Mouse (Mus musculus): ENCODE results near the gene Fbxo9.

Fbxo9 gene

DNA sequence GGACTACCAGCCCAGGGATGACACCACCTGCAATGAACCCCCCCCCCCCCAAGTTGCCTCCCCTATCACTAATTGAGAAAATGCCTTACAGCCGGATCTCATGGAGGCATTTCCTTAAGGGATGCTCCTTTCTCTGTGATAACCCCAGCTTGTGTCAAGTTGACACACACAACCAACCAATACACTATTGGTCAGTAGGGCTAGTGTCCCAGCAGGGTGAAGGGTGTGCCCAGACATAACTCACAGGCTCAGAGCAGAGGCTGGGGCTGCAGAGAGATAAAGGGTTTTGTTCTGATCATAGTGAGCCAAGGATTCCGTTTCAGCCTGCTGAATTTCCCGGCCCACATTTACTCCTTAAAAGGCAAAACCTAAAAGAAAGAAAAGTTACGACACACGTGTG is 38.4 kb downstream of the Fbxo9 start:
- no peak for DNase-seq (ENCODE audit: low spot score in 2 of 2)

GRCm38 (mm10) chr9:78064121-78064520 is 44.7 kb downstream of the Fbxo9 start:
- DNase-seq (ENCODE audit: low spot score in 2 of 2): no peak

- no peak for DNase-seq (ENCODE audit: low spot score in 2 of 2)
These were observed 46.5 kb downstream of the Fbxo9 start for GRCm38 (mm10) chr9:78062392-78062791.

GRCm38 (mm10) chr9:78059525-78060120 is 49.2 kb downstream of the Fbxo9 start:
- DNase-seq (ENCODE audit: low spot score in 2 of 2): no peak

DNA sequence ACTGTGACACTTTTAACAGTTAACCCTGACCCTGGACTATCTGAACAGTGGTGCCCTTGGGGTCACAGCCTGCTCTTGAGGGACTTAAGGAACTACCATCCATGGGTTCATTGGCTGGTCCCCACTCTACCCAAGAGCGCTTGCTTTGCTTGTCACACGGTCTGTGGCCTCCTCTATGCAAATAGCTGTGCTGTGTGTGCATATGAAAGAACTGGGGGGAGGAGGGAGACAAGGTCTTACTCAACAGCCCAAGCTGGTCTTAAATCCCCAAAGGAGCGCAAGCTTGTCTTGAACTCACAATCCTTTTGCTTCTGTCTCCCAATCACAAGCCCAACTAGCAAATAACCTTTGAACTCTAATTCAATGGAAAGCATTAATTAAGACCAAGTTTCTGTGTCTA is 54.6 kb downstream of the Fbxo9 start:
- DNase-seq (ENCODE audit: low spot score in 2 of 2): no peak

DNA sequence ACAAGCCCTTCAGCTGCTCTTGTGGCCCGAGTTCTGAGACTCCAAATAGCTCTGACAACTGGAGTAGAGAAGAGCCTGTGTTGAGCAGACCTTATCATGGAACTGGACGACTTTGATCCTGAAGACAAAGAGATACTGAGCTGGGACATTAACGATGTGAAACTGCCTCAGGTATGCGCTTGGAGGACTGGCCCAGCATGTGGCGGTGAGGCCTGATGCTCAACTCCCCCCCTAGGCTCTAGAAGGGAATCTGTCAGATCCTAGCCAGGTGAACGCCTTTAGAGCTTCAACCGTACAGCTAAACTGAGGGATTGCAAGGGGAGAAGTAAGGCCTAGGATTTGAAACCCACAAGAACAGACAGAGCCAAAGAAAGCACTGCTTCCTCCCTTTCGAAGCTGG is 55.0 kb downstream of the Fbxo9 start:
- no peak for DNase-seq (ENCODE audit: low spot score in 2 of 2)

GRCm38 (mm10) chr9:78051677-78052076 is 57.2 kb downstream of the Fbxo9 start, which contains the start of gene Gcm1:
Gcm1 (plus strand) TSS chr9:78051924.
- no peak for DNase-seq (ENCODE audit: low spot score in 2 of 2)

- DNase-seq (ENCODE audit: low spot score in 2 of 2): no peak
These were observed 58.4 kb downstream of the Fbxo9 start for GRCm38 (mm10) chr9:78050452-78050970.

DNA sequence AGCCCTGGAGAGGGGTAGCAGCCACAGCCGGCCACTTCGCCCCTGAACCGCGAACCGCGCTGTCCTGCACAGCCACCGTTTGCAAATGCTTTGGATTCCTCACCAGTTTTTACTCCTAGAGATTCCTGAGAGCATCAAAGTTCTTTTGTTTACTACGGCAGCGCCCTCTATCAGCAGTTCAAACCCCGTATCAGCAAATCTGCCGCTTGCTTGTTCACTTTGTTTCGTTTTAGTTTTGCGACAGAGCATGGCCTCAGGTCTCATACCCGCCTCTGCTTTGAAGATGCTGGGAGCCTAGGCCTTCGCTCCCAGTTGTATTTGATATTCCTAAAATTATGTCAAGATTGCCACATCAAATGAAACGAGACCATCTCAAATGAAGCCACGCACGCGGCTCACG is 62.1 kb downstream of the Fbxo9 start:
- no peak for DNase-seq (ENCODE audit: low spot score in 2 of 2)

DNA sequence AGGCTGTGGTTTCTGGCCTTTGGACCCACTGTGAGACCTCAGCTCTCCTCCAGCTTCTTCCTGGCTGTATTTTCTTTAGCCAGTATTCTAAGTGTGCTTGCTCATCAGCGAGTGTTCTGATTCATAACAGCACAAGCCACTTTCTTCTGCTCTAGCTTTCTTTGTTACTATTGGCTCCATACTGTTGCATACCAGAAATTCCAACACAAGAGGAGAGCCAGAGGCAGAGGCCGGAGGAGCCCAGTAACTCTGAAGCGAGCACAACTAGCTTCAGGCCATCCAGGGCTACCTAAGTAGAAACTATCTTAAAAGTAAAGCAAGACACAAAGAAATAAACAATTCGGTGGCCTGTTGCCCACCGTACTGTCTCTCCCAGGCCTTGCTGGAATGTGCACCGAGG is 63.7 kb downstream of the Fbxo9 start:
- DNase-seq (ENCODE audit: low spot score in 2 of 2): no peak

- peak; percentile 61 to 75 for DNase-seq (ENCODE audit: low spot score in 2 of 2)
These were observed 69.9 kb downstream of the Fbxo9 start for GRCm38 (mm10) chr9:78038755-78039489.

DNA sequence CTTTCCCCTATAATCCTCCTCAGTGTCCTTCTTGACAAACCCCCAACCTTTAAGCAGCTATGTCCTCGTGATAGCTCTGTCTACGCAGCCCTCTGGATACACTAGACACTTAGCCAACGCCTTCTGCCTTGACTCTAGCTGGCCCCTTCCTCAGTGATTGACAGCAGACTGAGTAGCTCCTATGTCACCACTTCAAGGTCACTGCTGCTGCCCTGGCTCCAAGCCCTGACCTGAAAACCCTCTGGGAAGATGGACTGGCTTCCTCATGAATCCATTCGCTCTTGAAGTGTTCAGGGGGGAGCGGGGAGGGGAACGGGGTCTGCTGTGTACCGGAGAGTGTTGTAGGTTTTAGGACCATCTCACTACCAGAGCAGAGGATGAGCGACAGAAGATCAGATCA is 73.0 kb downstream of the Fbxo9 start:
- DNase-seq (ENCODE audit: low spot score in 2 of 2): no peak

DNA sequence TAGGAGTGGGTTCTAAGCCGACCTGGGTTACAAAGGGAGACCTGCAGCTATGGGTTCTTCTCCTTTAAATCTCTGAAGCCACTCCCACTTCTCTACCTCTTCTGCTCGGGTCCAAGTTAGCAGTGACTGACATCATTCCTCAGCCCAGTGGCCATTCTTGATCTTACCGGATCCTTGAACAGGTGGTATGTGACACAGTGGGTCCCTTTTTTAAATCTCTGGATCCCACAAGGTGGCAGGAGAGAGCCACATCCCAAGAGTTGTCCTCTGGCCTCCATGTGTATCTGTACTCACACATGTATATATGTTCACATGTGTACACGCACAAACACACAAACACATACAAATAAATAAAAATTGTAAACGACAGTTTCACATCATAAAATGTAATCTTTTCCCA is 73.6 kb downstream of the Fbxo9 start:
- DNase-seq (ENCODE audit: low spot score in 2 of 2): no peak

DNA sequence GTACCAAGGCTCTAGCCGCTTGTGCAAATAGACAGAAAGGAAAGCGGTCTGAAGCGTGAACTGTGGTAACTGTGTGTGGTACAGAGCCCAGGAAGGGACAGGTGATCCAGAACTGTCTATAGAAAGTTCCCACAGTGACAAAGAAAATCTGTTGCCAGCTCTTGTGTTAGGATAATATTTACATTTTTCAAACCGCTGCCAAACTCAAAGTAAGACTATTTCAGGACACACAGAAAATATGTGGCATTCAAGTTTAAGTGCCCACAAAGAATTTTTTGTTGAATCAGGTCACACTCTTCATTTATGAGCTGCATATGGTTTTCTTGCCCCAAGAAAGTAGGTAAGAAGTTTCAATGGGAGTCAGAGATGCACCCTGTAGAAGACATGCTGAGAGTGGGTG is 75.9 kb downstream of the Fbxo9 start:
- no peak for DNase-seq (ENCODE audit: low spot score in 2 of 2)

All from cerebellum, postnatal 4 days (tissue).